Mouse (Mus musculus): ENCODE data around the gene Esp36.
"Not testable (repeated sequence)": the region's sequence is repeated elsewhere in the genome, so short reads cannot be mapped to it uniquely, and the experiment has no call there.

The Esp36 gene

DNA sequence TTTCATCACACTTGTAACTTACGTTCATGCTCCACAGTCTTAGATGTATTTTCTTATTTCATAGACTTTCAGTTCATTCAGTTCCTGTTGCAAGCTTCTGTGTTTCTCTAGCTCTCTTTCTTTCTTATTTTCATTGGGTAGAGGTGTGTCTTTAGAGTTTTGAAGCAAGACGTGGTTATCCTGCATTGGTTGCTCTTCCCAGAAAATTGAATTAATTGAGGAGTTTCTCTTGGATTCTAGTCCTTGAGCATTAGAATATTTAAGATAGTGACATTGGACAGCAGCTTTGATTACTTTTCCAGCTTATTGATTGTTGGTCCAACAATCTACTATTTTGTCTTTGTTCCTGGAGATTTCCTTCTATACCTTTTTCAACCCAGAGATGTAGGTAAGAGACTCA, at the start of gene Esp36:
Esp36 (minus strand) TSS at position 101 of the 400 bp plus-strand sequence.
- DNase-seq, result no peak

DNA sequence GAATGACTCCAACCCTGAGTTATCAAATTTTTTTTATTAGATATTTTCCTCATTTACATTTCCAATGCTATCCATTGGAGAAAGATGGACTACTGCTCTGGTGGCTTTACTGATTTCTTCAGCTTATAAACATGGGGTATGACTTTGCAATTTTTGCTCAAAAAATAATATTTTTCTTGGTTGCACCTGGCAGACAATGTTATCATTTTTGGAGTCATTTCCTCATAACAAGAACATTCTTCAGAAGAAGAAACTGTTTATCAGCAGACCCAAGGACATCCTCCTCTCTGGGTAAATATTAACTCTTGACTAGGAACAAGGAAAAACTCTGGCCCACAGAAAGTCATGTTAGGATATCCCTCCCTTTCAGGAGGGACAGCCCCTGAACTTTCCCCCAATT, 36.2 kb upstream of the Esp36 start:
- DNase-seq, result not testable (repeated sequence)

DNA sequence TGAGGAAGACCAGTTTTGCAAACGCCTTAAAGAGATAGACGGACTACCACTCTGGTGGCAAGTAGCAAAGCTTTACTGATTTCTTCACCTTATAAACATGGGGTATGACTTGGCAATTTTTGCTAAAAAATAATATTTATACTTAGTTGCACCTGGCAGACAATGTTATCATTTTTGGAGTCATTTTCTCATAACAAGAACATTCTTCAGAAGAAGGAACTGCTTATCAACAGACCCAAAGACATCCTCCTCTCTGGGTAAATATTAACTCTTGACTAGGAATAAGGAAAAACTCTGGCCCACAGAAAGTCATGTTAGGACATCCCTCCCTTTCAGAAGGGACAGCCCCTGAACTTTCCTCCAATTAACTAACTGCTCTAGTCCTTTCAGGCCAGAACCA, 30.7 kb upstream of the Esp36 start:
- no peak for DNase-seq

DNA sequence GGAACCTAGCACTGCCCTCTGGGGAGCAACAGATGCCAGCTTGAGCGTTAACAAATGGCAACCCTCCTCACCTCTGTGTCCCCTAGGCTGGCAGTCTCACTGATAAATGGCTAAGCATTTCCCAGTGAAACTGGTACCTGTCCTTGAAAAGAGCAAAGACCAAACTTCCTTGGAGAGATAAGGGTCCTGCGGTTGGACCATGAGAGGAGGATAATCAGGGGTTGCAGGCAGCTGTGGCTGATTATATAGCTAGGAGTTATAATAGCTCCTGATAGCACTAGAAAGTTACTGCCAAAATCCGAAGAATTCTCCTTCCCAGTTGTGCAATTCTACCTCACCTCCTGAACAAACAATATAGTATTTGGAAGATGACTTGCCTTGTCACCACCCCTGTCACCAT, 13.8 kb downstream of the Esp36 start:
- DNase-seq, result no peak

DNA sequence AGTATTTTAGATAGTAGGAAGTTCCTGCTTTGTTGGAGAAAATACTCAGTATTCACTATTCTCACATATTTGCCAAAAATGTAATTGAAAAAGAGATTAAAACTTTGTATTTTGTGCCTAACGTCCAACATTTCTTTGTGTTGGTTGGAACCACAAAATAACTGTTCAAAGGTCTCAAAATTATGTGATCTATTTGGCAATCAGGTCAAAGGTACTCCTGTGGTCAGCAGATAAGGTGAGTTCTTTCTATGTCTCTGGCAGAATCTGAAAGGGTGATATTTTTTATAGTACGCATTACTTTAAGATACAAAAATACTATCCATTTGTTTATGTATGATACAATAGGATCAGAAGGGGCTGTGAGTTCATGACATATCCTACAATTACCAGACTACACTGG, 28.2 kb downstream of the Esp36 start:
- DNase-seq, result no peak
